Mouse (Mus musculus) kidney, adult 2 months (tissue): ENCODE data around the gene Dock7.

Experiments used
- CTCF ChIP-seq: fragments of 200-500 bp; conservative IDR thresholded peaks from 2 replicates; pipeline ENCODE4 v1.5.1; 2011; ENCODE audit warnings: low read depth, mild to moderate bottlenecking, control low read depth, low read length, moderate library complexity, mixed read lengths; ENCODE audit not compliant: insufficient read depth, insufficient read length
- POLR2A ChIP-seq: fragments of 200-500 bp; IDR thresholded peaks from one replicate; pipeline ENCODE4 v1.6.1; 2011; ENCODE audit warnings: low read depth, low read length, control low read depth

- TF ChIP-seq CTCF (no peak), POLR2A (no peak)
These were observed 29.5 kb downstream of the Dock7 start for GRCm38 (mm10) chr4:99091151-99091701.
